Mouse (Mus musculus) myocyte (in vitro differentiated cells): ENCODE measurements around the gene Serping1.

Experiments
- CEBPB ChIP-seq: IDR thresholded peaks from 2 replicates; pipeline ENCODE4 v1.6.1; 2011; ENCODE audit warnings: mild to moderate bottlenecking, moderate library complexity; ENCODE audit not compliant: poor library complexity, insufficient read depth, severe bottlenecking
- E2F4 ChIP-seq: IDR thresholded peaks from one replicate; pipeline ENCODE4 v1.6.1; 2011; ENCODE audit warnings: mild to moderate bottlenecking, control low read depth, moderate library complexity; ENCODE audit not compliant: insufficient read depth
- MAX ChIP-seq: IDR thresholded peaks from one replicate; pipeline ENCODE4 v1.6.1; 2011; ENCODE audit warnings: low read depth, mild to moderate bottlenecking, control low read depth
- MYOD1 ChIP-seq, 3 experiments: IDR thresholded peaks; one replicate each; pipeline ENCODE4 v1.6.1; 2011; ENCODE audit warnings: control low read depth in 2 of 3, low read depth in 2 of 3, mild to moderate bottlenecking in 2 of 3, moderate library complexity in 1 of 3; ENCODE audit not compliant: insufficient read length in 2 of 3, control insufficient read depth in 1 of 3
- MYOG ChIP-seq, 3 experiments: IDR thresholded peaks; one replicate each; pipeline ENCODE4 v1.6.1; 2011; ENCODE audit warnings: control low read depth in 2 of 3, low read depth in 2 of 3, mild to moderate bottlenecking in 2 of 3; ENCODE audit not compliant: insufficient read length in 2 of 3, control insufficient read depth in 1 of 3, insufficient read depth in 1 of 3
- POLR2A ChIP-seq: IDR thresholded peaks from one replicate; pipeline ENCODE4 v1.6.1; 2011; ENCODE audit warnings: low read depth, mild to moderate bottlenecking, control low read depth, moderate library complexity; ENCODE audit not compliant: insufficient read length
- POLR2AphosphoS2 ChIP-seq: IDR thresholded peaks from one replicate; pipeline ENCODE4 v1.6.1; 2011; ENCODE audit warnings: low read depth, control low read depth; ENCODE audit not compliant: insufficient read length
- SRF ChIP-seq: IDR thresholded peaks from one replicate; pipeline ENCODE4 v1.6.1; 2011; ENCODE audit warnings: low read depth; ENCODE audit not compliant: control insufficient read depth, insufficient read length
- TCF12 ChIP-seq: IDR thresholded peaks from one replicate; pipeline ENCODE4 v1.6.1; 2011; ENCODE audit warnings: mild to moderate bottlenecking, control low read depth; ENCODE audit not compliant: poor library complexity, insufficient read depth, severe bottlenecking
- TCF3 ChIP-seq: IDR thresholded peaks from one replicate; pipeline ENCODE4 v1.6.1; 2011; ENCODE audit warnings: low read depth, control low read depth; ENCODE audit not compliant: insufficient read length
- USF1 ChIP-seq: IDR thresholded peaks from one replicate; pipeline ENCODE4 v1.6.1; 2011; ENCODE audit warnings: low read depth, mild to moderate bottlenecking, control low read depth, moderate library complexity

- no peak for TF ChIP-seq POLR2A
- no peak for TF ChIP-seq MAX
- no peak for TF ChIP-seq MYOD1 (IDR thresholded peaks at IDR 0.05; ENCODE audit: control insufficient read depth in 1 of 3, insufficient read length in 2 of 3, low read depth in 2 of 3)
- no peak for TF ChIP-seq POLR2AphosphoS2
- TF ChIP-seq TCF12, result no peak
- TF ChIP-seq E2F4, result no peak
- TF ChIP-seq USF1, result no peak
- TF ChIP-seq SRF, result no peak
- no peak for TF ChIP-seq CEBPB
- no peak for TF ChIP-seq TCF3
- TF ChIP-seq MYOG (IDR thresholded peaks at IDR 0.05; ENCODE audit: control insufficient read depth in 1 of 3, insufficient read depth in 1 of 3, insufficient read length in 2 of 3, low read depth in 2 of 3), result no peak
These were observed 37.4 kb upstream of the Serping1 start for GRCm38 (mm10) chr2:84812676-84813075.
